Mouse (Mus musculus): ENCODE results near the gene Palm.

Palm gene

DNA sequence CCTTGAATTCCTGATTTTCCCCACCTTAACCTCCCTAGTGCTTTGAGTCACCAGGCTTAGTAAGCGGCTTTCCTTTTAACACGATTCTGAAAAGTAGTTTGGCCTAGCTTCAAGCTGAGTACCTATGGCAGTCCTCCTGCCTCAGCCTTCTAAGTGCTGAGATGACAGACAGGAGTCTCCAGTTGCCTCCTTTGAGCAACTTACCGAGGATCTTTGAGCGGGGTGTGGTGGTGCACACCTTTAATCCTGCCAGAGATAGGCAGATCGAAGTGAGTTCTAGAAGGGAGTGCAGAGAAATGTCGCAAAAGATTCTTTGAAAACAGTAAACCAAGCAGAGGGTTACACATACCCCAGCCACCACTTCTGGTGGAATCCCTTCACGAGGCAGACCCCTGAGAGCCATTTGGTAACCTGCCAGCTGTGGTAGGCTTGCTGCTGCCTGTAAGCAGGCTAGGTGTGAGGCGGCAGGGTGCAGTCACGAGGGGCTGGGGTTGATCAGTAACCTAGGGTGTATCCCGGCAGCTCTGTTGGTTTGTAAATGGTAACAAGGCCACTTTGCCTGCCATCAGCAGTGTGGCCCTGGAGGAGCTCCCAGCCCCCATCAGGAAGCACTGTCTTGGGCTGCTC lies 62.3 kb downstream of the Palm start:
- DNase-seq (ENCODE audit: low read depth, low spot score): peak; percentile 54

DNA sequence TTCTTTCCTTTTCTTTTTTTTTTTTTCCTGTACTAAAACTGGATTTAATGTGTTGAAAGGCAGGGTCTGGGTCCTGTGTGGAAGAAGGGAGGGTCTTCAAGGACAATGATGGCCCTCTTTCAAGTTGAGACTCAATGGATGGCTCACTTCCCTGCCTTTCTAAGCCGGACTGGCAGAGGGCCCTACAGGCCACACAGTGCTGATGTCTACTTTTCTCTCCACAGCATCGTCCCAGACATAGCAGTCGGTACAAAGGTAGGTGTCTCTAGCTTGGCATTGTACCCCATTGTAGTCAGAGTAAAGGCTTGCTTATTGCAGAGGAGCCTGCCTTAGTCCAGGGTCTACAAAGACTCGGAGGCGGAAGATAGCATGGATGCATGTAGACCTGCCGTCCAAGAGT lies 62.9 kb downstream of the Palm start:
- no peak for DNase-seq (ENCODE audit: low read depth, low spot score)

DNA sequence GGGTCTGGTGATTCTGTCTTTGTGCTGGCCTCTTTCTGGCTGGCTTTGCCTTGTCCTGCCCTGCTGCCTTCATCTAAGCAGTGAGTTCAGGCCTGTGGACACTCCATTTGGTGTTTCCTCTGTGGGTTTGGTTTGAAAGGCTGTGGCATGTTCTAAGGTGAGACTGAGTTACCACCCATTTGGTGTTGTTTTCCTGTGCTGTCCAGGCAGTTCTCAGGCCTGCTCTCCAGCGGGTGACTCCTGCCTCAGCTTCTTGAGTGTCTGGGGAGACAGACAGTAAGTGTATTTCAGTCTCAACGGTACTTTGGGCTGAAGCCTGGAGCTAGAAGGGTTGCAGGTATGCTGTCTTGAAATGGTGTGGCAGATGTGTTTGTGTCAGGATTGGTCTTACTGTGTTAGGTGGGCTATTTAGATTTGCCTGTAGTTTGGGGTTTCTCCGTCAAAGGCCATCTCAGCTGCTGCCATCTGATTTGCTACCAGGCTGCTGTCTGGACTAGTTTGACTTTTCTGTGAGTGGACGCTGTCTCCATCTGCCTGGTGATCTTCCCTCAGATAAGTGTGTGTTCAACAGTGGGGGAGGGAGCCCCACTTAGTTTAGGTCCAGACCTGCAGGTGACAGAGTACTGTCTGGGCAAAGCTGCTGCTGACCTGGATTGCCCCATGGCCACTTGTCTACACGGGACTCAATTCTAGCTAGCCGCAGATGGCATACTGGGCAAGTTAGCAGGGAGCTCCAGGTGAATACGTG lies 63.5 kb downstream of the Palm start:
- no peak for DNase-seq (ENCODE audit: low read depth, low spot score)

DNA sequence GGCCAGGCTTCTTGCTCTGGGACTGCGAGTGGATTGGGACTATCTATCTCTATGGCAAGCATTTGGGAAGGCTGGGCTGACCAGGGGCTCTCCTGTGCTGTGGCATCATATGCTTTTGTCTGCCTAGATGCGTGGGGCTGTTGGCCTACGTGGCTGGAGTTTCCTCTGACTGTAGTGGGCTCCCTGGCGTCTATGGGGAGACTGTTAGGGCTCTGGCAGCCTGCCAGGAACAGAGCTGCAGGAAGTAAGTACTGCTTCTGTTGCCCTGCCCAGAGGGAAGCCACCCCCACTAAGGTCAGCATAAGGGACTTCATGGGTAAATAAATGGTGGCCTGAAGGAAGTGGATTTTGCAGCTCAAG lies 64.1 kb downstream of the Palm start:
- DNase-seq (ENCODE audit: low read depth, low spot score): no peak

DNA sequence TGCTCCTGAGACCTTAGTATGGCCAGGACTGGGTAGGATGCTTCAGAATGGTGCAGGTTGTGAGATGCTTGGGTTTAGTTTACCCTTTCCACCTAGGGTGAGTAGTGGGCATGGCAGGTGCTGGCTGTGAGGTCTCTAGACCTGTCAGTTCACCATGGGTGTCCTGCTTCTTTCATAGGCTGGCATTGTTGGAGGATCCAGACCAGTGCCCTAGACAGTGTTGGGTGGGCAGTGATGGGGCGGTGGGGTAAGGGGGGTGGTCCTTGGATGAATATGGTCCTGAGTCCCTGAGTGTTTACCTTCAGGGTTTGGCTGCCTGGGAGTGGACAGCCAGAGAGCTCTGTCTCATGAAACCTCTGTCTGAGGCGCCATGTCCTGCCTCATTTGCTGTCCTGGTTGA lies 64.5 kb downstream of the Palm start:
- DNase-seq (ENCODE audit: low read depth, low spot score): no peak

DNA sequence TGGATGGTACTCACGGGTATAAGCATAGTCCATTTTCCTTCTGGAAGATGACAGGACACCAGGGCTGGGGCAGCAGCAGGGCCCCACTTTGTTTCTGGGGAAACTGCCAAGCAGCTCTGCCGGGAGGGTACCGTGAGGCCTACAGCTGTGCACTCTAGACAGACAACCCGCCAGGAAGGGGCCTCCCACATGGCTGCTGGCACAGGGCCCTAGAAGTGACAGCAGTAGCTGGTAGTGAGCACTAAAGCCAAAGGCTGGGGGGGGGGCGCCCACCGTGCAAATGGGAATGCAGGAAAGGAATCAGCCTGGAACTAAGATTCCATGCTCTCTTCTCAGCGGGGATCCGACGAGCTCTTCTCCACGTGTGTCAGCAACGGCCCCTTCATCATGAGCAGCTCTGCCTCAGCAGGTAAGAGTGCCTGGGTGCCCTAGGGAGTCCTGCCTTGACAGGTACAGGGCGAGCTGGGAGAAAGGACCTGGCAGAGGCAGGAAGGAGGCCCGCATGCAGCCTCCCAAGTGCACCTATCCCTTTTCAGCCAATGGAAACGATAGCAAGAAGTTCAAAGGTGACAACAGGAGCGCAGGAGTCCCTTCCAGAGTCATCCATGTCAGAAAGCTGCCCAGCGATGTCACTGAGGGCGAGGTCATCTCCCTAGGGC lies 65.2 kb downstream of the Palm start:
- DNase-seq (ENCODE audit: low read depth, low spot score): no peak

DNA sequence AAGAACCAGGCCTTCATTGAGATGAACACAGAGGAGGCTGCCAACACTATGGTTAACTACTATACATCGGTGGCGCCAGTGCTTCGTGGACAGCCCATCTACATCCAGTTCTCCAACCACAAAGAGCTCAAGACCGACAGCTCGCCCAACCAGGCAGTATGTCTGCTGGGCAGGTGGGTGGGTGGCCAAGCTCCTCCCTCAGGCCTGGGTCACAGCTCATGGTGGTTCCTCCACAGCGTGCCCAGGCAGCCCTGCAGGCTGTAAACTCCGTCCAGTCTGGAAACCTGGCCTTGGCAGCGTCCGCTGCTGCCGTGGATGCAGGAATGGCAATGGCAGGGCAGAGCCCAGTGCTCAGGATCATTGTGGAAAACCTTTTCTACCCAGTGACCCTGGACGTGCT lies 65.7 kb downstream of the Palm start:
- DNase-seq (ENCODE audit: low read depth, low spot score): no peak

DNA sequence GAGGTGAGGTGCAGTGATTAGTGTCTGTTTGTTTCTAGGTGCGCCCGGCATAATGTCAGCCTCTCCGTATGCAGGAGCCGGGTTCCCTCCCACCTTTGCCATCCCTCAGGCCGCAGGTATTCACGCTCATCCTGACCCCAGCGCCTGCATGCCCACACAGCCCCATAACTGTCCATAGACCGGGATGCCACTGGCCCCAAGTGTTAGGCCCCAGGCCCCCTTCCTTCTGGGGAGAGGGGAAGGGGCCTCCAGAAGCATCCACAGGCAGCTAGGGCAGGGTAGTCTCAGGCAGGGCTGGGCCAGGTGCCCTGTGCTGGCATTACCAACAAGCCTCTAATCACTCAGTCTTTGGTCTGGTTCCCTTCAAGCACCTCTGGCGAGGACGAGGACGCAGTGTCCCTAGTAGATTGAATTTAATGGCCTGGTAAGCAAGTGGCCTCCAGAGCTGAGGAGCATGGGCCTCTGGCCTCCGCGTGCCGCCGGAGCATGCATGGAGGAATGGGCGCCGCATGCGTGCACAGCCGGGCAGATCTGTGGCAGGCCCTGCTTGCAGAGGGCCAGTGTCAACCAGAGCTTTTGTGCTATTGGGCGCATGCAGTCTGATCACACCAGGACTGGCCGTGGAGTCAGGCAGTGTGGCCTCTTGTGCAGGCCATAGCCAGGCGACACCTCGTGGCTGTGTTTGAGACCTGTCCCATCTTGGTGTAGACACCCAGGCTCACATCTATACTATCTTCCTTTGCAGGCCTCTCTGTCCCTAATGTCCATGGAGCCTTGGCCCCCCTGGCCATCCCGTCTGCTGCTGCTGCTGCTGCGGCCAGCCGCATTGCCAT lies 66.9 kb downstream of the Palm start:
- DNase-seq (ENCODE audit: low read depth, low spot score): no peak

DNA sequence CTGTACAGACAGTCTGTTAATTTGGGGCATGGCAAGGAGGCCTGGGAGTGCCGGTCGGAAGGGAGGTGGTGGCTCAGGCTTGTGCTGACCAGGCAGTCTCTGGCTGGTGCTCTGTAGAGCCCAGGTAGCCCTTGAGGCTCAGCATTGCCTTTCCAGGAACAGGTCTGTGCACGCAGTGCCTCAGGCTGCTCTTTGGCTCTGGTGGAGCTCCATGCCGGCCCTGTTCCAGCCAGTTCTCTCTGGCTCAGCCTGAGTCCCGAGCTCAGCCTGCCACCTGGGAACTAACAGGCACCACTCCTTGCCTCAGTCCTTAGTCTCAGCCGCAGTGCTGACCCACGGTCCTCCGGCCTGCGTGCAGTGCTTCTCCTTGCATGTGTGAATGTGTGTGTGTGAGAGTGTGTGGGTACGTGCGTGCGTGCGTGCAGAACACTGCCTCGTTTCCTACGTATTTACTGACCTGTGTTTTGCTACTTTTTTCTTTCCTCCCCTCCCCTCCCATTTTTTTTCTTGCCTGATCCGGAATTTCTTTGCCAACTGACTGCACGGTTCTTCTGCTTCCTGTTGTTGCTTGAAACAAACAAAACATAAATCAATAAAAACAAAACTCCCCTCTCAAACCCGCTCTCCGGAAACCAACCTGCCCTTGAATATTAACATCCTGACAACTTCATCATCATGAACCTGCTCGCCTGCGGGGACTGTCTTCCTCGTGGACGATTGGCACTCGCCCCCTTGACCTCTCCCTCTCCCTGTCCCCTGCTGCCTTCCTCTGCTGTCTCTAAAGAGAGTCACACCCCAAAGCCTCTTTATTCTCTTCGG lies 68.1 kb downstream of the Palm start:
- DNase-seq (ENCODE audit: low read depth, low spot score): peak; percentile 49

DNA sequence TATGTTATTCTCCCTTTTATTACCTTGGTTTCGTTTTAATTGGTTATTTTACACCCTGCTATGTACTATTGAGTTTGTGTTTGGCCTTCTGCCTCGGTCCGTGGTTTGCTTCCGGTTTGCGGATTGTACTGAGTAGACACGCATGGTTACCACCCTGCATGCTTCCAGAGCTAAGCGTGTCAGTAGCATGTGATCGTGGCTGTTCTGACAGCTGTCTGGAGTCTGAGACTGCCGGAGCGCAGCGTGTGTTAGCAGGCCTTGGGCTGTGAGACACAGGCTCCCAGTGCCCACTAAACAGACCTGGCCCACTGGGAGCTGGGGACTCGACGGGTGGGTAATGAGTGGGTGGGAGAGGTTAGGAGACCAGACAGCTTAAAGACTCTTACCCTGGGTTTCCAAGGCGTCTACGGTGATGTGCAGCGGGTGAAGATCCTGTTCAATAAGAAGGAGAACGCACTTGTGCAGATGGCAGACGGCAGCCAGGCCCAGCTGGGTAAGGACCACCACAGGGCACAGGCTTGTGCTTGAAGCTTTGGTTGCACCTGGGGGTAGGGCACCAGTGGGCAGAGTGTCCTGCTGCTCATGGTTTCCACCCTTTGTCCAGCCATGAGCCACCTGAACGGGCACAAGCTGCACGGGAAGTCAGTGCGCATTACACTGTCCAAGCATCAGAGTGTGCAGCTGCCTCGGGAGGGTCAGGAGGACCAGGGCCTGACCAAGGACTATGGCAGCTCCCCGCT lies 68.8 kb downstream of the Palm start:
- no peak for DNase-seq (ENCODE audit: low read depth, low spot score)

DNA sequence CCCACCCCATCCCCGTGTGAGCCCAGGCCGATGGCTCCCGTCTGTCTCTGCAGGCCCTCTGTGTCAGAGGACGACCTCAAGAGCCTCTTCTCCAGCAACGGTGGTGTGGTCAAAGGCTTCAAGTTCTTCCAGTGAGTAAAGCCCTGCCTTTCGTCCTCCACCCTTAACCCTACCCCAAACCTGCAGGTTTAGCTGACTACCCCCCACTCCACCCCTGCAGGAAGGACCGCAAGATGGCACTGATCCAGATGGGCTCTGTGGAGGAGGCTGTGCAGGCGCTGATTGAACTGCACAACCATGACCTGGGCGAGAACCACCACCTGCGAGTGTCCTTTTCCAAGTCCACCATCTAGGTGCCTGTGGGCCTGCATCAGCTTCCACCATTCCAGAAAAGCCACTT lies 69.6 kb downstream of the Palm start:
- DNase-seq (ENCODE audit: low read depth, low spot score): no peak

DNA sequence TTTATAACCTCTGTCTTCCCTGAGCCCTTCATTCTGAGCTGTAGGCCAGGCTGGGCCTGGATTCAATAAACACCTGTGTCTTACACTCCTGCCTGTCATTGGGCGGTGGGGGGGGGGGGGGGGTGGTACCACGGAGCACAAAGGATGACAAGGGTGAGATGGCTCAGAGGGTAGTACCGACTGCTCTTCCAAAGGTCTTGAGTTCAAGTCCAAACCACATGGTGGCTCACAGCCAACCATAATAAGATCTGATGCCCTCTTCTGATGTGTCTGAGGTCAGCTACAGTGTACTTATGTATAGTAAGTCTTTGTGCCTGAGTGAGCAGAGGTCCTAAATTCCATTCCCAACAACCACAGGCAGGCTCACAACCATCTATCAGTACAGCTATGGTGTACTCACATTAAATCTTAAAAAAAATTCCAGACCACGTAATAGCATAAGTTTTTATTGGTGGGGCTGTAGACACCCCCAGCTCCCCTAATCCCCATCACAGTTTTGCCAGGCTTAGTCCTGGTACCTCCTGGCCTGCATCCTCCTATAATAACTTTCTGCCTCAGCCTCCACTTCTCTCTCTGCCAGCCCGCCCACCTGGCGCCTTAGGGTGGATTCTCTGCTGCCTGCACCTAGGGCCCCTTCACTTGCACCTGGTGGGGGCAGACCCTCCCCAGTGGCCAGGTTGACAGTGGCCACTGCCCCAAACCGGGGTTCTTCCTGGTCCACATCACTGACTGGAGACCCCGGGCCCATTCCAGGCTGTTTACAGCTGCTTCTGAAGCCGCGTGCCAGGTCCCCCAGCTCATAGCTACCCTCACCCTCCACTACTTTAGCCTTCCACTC lies 71.2 kb downstream of the Palm start:
- DNase-seq (ENCODE audit: low read depth, low spot score): peak; percentile 53

DNA sequence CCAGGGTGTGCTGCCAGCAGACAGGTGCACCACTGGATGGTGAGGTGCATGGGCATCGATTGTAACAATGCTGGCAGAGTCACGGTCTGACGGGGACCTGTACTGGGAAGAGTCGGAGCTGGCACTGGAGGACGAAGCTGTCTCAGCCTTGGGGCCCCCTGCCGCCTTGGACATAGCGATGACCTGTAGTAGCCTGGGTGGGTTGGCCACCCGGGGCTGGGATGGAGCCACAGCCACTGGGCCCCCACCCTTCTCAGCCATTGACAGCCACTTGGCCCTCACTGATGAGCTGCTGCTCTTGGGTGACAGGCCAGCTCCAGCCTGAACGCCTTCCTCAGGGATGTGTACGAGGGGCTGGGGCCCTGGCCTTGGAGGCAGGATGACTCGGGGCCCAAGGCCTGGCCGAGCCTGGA lies 71.8 kb downstream of the Palm start:
- DNase-seq (ENCODE audit: low read depth, low spot score): no peak

DNA sequence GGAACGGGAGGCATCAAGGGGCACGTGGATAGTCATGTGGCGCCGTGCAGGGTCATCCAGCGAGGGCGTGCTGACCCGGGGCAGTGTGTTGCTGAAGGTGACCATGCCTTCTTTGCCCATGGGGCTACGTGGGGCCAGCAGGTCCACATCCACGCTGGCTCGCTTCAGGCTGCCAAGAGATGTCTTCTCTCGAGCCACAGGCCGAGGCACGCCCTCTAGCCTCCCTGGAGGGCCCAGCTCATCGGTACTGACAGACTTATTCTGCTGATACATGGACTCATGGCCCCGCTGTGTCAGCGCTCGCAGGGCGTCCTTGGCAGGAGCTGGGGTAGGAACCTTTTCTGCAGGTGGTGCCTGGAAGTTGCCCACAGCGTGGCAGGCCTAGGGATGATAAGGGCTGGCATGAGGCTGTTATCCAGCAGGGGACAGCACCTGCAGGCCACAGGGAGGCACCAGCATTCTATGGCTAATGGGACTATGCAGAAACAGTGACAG lies 72.5 kb downstream of the Palm start:
- no peak for DNase-seq (ENCODE audit: low read depth, low spot score)

DNA sequence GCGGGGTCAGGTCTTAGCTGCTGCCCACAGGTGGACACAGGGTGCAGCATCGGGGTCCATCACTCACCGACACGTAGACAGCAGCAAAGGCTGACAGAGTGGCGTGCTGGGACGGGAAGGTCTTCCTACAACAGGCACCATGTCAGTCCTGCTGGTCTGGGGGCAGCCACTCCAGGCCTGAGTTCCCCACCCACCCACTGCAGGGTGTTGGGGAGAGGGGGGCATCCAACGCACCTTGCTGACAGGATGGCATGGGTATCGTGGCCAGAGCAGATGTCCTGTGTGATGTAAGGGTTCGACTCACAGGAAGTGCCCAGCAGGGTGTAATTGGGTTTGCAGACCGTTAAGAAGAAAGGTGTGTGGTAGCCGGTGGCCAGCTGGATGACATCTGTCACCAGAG lies 73.2 kb downstream of the Palm start:
- DNase-seq (ENCODE audit: low read depth, low spot score): no peak

Measured in R1 (cell line).